Mouse (Mus musculus): ENCODE results near the gene Hrnr.

The Hrnr gene

DNA sequence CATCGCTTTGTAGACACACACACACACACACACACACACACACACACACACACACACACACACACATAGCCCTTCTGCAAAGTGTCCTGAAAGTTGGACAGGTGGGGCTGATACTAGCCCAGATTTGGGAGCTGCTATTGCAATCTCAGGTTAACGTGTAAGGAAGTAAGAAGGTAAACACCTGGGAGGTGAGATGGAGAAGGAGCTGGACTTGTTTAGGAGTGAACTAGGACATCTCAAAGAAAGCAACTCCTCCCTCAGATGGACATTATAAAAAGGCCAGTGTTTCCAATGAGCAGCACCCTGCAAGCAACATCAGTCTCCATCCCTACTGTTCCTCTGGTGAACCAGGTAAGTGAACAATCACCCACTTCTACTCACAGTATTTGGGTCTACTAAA lies at the start of gene Hrnr:
Gene Hrnr, plus strand, starts transcription at position 301 of the 400 bp plus-strand sequence.
- DNase-seq, result no peak

DNA sequence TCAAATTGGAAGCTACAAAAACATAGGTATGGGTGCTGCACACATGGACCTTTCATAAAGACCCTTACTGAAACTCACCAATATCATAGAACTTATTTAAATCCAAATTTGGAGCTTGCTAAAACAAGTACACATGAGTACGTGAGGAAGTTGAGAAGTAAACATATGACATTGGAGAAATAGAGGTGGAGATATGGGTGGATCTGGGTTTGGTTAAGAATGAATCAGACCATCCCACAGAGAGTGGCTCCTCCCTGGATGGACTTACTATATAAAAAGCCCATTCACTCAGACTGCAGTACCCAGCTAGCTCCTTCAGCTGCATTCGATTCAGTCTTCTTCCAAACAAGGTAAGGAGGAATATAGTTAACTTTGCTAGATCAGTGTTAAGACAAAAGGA lies 46.3 kb upstream of the Hrnr start, which contains the start of gene Flg:
Gene Flg, plus strand, starts transcription at position 301 of the 400 bp plus-strand sequence.
- DNase-seq, result no peak

DNA sequence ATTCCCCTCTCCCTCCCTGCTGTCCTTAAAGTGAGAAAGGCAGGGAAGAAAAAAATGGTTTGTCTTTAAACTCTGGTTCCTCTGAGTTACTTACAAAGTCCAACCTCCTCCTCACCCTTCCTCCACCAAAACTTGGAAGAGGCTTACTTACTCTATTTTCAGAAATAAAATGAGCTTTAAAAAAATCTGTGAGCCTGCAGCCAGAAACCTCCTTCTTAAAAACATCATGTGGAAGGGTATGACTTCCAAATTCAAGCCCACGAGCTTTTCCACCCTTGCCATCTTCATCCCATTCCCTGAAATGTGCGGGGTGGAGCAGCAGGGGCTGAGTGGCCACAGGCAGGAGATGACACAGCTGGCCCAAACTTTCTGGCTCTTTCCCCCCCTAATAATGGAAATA lies 22.0 kb upstream of the Hrnr start:
- DNase-seq, result no peak

DNA sequence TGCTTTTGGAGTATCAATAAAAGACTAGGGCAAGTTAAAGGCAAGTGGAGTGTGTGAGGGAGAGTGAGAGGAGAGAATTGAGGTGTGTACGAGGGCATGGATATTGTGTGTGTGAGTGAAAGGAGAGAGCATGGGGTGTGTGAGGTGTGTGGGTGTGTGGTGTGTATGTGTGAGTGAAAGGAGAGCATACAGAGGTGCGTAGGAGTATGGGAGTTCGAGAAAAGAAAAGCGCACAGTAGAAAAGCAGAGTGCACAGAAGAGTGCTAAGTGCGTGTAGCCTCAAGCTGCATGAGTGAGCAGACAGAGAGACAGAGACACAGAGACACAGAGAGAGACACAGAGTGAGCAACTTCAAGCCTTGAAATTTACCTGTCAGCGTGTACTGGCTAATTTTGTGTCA lies 19.7 kb upstream of the Hrnr start:
- DNase-seq, result no peak

DNA sequence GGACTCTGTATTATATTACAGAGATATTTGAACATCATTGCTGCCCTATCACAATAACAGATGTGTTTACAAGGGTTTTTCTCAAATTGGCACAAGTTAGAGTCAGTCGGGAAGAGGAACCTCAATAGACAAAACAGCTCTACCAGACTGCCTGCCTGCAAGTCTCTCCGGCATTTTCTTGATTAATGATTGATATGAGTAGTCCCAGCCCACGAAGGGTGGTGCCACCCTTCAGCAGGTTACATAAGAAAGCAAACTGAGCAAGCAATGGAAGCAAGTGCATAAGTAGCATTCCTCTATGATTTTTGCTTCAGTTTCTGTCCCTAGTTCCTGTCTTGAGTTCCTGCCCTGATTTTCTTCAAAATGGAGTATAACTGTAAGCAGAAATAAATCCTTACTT lies 17.7 kb upstream of the Hrnr start:
- no peak for DNase-seq

DNA sequence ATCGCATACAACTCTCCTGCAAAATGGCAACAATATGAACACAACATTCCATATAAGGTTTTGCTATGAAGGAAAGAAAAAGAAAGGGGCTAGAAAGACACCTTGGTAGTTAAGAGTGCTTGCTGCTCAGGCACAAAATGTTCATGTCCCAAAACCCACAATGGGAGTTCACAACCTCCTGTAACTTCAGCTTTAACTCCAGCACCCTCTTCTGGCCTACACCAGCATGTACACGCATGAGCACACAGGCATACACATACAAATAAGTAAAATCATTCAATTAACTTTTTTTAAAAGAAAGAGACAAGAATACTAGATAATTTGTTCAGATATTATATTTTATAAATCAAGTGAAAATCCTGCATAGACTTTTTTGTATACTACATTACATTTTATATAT lies 13.4 kb upstream of the Hrnr start:
- no peak for DNase-seq

DNA sequence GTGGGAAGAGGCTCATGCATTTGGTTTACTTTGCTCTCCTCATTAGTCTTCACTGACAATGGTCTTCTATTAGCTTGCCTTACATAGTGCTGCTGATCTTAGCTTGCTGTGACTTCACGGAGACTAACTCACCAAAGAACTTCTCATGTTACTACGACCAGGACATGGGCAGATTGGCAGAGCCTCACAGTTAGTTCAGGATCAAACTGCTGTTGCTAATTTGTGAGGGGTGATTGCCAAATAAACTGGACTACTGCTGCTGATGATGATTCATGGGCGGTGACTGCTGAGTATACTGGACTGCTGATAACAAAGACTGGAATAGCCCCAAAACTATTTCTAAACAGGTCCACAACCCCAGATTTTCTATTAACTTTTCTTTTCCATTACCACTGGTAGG lies 8.2 kb upstream of the Hrnr start:
- DNase-seq, result no peak

DNA sequence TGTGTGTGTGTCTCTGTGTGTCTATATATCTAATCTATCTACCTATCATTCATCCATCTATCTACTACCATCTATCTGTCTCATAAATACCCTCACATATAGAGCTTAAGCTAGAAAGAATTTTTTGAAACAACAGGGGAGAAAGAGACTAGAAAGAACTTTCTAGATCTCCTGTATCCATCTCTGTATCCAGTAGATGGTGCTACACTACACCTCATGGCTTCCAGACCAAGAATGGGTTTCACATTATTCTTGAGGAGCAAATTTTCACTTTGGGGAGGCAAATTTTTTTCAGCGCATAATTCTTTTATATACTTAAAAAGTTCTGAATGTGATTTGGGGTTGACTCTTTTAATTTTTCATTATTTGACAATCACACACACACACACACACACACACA lies 5.2 kb upstream of the Hrnr start:
- DNase-seq, result no peak

DNA sequence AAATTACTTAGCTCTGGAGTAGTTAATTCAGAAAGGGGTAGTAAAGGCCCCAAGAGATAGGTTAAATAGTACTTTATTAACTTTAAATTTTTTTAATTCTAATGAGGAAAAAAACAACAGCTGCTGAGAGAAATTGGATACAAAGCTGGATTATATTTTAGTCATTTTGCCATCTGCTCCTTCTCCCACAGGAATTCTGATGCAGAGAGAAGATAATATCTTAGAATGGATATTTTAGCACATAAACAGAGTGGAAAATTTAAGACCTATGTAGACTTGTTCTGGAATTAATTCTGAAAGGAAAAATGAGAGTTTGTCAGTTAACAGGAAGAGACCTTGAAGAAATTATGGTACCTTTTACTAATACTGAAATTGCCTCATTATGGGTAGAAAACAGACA lies 18.2 kb downstream of the Hrnr start:
- no peak for DNase-seq

DNA sequence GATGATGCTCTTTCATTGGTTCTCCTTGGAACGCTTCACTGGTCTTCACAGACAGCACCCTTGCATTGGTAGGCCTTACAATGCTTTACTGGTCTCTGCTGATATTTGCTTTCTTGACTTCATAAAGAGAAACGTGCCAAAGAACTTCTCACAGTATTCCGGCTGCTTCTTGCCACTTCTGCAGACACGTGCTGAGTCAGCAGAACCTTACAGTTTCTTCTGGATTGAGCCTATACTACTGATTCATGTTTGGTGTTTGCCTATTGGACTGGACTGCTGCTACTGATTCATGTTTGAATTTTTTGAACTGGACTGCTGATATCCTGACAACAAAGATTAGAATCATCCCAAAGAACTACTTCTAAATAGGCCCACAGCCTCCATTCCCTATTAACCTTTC lies 20.5 kb downstream of the Hrnr start:
- no peak for DNase-seq

DNA sequence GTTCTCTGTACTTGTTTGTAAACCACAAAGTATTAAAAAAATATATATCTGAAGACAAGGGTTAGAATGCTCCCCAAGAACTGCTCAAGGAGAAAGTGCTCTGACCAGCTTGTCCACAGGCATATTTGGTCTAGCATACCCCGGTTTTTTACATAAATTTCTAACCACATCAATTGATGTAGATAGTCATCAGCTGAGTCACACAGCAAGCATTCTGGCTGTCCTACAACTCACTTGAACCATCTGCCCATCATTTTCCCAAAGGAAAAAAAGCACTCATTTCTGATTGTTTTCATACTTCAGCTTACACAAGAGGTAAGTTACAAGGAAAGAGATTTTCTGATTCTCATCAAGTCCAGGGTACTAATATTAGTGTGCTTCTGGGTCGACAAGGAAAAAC lies 27.3 kb downstream of the Hrnr start:
- no peak for DNase-seq

DNA sequence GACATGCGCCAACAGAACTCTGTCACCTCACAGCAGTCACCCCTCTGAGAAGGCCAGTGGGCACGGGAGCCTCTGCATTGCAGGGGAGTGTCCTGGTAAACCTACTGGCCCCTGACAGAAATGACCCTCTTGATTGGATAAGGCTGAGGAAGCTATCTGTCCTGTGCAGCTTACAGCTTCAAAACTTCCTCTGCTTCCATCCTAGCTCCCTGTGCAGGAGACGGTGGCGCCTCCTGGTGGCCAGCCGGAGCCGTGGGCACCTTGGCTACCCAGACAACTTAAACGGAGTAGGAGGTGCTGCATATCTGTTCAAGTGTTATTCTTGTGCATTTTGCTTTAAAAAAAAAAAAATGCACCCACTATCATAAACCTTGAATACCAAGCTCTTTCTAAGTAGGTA lies 40.5 kb downstream of the Hrnr start:
- DNase-seq, result peak in 1 of 2 experiments; percentile 21

DNA sequence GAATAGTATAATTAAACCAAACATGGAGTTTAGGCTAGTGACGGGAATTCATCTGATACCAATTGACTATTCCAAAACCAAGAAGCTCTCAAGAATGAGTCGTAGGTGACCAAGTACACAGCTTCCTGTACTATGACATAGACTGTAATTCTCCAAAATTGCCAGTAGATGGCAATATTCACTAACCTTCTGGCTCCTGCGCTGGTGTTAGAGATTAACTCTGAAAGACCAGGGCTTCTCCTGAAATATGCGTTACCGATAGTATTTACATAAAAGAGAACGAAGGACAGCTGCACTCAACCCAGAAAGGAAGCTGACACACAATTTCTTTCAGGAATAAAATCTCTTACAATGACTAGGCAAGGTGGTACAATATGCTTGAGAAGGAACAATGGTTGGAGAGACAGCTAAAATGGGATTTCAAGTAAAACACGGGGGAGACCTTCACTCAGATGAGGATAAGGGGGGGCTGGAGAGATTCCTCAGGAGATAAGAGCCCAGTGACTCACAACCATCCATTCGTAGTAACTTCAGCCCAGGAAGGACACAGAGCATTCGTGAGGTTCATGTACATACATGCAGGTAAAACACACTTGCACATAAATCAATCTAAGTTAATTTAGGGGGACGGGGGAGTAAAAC lies 42.5 kb downstream of the Hrnr start:
- DNase-seq, result no peak

DNA sequence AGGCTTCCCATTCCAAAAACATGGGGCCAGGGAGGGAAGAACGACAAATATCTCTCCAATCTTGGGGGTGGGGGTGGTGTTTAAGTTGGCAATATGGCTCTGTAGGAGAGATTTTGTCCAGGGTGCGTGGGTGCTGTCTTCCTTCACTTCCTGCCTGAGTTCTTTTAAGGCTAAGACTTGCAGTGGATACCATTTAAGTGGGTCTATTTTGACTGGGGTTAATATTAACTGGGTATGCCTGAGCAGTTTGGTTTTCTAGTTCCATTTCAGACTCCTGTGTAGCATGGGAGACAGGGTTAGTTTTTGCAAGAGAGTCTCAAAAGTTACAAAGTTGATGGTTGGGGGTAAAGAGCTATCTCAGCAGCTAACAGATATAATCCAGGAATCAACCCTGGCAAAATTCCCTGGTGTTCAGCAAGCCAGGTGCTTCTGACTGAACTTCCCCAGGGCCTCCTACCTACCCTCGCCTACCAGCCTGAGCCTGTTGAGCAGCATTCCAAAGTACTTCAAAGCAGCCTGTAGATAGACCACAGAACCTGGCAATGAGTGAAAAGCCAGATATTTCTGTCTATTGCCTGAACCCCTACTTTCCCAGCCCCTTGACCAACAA lies 47.5 kb downstream of the Hrnr start:
- no peak for DNase-seq

DNA sequence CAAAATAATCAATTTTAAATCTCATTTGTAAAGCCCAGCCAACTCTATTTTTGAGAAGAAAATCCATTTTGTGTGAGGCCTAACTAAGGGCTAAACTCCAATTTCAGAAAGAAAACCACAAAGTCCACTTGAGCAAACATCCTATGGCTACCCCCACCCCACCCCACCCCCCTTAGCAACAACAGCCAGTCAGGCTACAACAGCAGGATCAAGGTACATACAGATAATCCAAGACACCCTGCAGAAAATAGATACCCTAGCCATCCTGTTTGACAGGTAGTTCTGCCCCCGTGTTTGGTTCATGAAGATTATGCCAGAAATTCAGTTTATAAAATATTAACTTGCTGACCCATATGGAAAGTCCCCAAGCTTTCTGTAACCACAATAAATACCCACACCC lies 48.6 kb downstream of the Hrnr start:
- DNase-seq, result no peak

DNA sequence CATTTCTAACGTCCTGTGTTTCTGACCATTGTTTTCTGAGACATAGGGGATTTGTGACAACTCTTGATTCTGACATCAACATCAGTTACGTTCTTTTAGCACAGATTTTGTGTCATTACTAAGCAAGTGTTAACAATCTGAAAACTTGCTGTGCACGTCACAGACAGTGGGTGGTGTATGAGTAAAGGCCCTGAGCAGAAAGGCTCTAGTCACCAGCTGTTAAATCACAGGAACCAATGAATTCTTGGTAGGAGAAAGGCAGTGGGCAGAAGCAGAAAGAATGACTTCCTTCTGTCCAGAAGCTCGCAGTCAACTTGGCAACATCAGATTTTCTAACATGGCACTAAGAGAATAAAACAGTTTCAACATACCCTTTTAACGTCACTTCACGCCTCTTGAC lies 53.9 kb downstream of the Hrnr start:
- DNase-seq, result no peak

DNA sequence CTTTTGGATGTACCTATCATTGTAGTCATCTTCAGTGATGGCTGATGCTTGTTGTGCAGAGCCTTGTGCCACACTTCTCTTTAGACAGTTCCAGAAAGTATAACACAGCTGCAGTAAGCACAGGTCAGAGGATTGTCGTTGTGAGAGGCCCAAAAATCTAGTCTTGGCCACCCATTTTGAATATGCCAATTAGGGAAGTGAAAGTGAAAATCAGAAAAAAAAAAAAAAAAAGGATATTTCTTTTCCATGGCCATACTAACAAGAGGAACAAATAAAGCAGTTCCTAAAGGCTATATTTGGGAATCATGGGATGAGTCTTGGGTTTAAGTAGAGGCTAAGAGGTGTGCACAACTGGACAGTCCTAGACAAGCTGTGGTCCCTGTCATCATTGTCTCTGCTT lies 55.6 kb downstream of the Hrnr start:
- DNase-seq, result no peak

DNA sequence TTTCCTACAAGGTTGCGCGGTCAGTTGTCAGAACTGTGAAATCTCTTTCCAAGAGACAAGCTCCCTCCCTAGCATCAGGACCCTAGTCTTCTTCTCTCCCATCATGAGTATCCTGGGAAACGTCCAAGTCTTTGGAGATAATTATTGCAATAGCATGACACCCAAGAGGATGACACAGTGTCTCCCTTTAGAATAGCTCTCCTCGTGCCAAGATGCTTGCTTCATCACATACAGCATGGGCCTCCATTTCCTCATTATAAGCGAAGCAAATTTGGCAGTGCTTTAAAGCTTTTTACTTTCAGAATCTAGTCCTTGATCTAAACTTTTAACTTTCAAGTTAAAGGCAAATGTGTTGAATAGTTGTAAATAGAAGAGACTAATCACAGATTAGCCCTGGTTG lies 56.1 kb downstream of the Hrnr start:
- DNase-seq, result no peak

DNA sequence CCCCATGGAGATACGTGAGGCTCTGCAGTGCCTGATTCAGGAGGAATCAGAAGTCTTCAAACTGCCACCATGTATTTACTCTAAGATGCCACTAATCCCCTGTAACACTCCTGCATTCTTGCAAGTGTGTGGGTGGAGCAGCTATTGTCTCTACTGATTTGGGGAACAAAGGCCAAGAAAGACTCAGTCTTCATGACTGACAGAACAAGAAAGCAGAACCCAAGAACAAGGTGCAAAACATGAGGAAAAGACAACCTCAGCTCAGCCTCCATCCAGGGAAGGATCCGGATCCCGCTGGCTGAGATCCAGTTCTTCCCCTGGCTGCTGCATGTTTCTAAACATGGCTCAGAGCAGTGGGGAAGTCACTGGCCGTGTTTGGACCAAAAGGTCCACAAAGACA lies 58.6 kb downstream of the Hrnr start:
- no peak for DNase-seq
